Mouse (Mus musculus) olfactory bulb, adult 2 months (tissue): Measurements from ENCODE around the gene Ankrd12.

ENCODE experiments used
- CTCF ChIP-seq: fragments of 200-500 bp; IDR thresholded peaks from 2 replicates; pipeline ENCODE4 v1.5.1; 2012; ENCODE audit warnings: low read depth, mild to moderate bottlenecking, low read length, moderate library complexity; ENCODE audit not compliant: insufficient read depth
- POLR2A ChIP-seq: fragments of 200-500 bp; IDR thresholded peaks from 2 replicates; pipeline ENCODE4 v1.6.1; 2012; ENCODE audit warnings: mild to moderate bottlenecking, low read depth, low read length, moderate library complexity; ENCODE audit not compliant: insufficient read depth

GRCm38 (mm10) chr17:66076174-66076927 lies 538 bp downstream of the Ankrd12 start:
- TF ChIP-seq CTCF, result no peak
- no peak; the same call in 1 of the 2 replicates for TF ChIP-seq POLR2A
